Mouse (Mus musculus) ES-CJ7 (cell line): Measurements from ENCODE around the gene D6Ertd527e.

Experiments used
- DNase-seq: peaks from one replicate; pipeline ENCODE4 v3.0.0; 2011; ENCODE audit warnings: low read depth, low spot score

Gene D6Ertd527e

DNA sequence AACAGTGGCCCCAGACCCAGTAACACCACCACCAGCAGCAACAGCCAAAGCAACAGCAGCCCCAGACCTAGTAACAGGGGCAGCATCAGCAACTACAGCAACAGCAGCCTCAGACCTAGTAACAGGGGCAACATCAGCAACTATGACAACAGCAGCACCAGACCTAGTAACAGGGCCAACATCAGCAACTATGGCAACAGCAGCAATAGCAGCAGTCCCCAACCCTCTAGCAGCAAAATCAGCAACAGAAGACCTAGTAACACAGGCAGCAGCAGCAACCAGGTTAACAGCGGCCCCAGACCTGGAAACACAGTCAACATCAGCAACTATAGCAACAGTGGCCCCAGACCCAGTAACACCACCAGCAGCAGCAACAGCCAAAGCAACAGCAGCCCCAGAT, 6.9 kb downstream of the D6Ertd527e start:
- no peak for DNase-seq

DNA sequence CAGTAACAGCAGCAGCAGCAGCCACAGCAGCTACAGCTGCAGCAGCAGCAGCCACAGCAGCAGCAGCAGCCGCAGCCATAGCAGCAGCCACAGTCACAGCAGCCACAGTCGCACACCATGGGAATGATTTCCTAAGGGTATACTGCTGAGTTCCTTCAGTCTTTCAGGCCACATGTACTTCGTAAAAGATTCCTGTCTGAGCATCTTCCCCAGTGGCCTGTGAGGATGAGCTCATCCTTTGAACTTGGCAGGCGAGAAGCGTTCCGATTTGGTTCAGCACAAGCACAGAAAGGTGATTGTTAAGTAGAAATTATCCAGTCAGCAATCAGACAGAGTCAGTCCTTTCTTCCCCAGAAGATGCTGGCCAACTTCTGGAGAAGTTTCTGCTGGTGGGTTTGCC, 7.6 kb downstream of the D6Ertd527e start:
- no peak for DNase-seq

DNA sequence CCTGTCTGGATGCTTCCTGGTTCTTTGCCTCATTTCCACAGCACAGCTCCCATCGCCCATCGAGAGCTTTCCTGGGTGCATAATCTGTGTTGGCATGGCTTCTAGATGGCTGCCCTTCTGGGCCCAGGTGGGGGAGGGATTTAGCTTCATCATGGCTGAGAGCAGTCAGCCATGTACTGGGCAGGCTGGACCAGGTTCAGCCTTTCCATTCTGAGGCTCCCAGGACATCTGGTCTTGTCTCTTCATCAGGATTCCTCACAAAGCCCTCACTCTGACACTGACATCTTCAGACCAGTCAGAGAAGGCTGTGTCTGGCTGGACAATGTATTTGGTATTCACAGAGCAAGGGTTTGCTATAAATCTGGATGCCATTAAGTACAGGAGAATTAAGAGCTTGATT, 11.4 kb downstream of the D6Ertd527e start:
- DNase-seq = no peak

DNA sequence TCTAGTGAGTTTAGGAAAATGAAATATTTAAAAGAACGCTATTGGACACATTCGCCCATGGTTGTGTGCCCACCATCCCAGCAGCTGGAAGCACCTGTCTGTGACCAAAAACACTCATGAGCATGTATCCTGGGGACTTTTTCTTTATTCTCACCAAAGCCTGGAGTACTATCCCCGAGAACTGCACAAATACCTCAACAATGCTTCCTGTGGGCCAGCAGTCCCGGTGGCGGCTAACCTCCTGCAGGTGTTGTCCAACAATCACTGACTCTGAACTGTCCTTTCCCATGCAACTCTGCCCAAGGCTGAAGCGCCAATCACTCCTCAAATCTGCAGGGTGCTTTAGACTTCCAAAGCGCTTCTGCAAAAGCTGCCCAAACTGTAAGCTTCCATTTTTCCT, 12.1 kb downstream of the D6Ertd527e start:
- DNase-seq = no peak

DNA sequence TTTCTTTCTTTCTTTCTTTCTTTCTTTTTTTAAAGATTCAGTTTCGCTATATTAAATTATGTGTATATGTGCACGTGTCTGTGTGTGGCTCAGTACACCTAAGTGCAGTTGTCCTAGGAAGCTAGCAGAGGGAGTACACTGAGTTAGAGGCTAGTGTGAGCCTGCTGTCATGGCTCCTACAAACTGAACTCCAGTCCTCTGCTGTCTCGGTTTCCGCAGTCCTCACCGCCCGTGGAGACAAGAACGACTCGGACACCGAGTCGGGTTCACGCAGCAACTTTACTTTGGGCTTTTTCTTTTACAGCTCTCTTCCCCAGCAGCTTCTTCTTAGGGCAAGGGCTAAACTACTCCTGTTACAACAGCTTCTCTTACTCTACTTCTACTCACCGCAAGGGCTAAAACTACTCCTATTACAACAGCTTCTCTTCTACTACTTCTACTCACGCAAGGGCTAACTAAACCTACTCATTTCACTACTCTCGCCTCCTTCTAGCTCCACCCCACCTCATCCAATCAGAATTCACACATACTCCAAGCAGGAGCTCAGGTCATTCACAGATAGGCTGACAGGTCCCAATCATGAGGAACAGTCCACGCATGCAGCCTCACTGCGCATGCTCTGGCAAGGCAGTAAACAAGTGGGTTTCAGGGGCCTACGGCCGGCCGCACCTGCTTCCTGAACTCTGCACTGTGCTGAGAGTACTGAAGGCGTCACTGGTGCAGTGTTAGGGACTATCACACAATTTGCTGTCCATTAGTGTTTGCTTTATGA, 14.7 kb downstream of the D6Ertd527e start:
- DNase-seq = peak; percentile 56

DNA sequence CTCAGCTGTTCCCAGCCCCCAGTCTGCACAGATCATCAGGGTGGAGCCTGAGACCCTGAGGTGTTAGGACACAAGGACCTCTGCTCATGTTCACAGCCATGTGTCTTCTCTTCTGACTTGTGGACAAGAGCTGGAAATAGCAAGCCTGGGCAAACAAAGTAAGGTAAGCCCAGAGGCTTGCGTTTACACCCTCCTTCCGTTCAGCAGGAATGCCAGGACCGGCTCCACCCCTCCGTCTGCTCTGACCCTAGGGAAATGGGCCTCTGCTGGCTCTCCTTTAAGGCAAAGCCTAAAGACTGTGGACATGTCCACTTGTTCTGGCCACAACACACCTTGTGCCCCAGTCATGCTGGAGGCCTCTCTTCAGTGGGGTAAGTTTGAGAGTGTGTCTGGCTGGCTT, 15.4 kb downstream of the D6Ertd527e start:
- DNase-seq = no peak

DNA sequence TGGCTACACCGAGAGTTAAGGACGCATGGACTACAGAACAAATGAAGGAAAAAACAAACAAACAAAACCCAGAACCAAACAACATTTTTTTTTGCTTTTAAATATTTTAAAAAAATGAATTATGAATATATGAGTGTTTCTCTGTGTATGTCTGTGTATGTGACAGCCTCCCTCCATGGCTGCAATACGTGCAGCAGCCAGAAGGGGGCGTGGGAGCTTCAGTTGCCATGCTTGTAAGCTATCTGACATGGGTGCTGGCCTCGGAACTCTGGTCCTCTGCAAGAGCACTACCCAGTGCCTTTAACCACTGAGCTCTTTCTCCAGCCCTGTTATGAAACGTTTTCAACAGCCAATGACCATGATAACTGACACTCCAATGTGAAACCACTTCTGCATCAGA, 16.1 kb downstream of the D6Ertd527e start:
- DNase-seq = peak; percentile 44

DNA sequence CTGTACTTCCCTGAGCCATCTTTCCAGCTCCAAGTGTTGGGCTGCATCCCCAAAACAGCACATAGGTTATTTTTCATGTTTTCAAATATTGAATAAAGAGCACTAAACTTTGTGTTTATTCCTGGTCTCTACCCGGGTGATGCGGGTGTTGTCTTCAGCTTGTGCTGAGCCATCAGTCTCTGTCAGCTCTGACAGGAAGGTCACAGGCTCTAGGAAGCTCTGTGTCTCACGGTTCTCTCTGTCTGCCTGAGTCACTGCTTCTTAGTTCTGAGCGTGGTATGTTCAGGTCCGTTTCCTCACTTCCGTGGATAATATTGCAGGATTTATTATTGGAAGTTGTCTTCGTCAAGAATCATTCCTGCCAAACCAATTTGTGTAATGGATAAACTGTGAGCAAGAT, 17.4 kb downstream of the D6Ertd527e start:
- DNase-seq = no peak

DNA sequence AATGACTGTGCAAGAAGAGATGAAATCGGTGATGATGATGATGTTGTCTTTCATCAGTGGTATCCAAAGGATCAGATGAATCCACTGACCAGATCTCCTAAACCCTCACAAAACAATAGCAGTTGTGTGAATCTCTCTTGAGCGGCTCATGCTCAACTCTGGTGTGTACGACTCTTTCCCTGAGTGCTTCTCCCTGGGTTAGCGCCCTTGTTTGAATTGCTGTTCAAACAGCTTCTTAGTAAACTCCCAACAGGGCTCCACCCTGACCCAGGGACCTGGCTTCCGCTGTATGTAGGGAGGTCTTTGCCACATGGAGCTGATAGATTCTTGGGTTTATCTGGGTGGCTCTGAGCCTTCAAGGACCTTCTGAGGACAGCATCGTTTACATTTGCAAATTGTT, 18.9 kb downstream of the D6Ertd527e start:
- no peak for DNase-seq

DNA sequence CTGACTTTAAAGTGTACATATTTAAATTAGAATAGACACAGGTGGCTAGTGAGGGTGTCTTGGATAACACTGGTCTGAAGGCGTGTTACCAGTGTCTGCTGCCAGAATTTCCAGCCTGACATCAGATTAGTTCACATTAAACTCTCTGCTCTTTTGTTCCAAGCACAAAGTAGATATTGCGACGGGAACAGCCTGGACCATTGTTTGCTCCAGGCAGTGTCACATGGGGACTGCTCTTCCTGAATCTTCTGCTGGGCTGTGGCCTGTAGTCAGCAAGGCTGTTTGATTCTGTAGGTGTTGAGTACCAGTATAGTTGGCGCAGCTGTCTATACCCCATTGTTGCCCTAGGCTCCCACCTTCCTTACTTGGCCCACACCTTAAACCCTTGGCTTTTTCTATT, 19.4 kb downstream of the D6Ertd527e start:
- no peak for DNase-seq

DNA sequence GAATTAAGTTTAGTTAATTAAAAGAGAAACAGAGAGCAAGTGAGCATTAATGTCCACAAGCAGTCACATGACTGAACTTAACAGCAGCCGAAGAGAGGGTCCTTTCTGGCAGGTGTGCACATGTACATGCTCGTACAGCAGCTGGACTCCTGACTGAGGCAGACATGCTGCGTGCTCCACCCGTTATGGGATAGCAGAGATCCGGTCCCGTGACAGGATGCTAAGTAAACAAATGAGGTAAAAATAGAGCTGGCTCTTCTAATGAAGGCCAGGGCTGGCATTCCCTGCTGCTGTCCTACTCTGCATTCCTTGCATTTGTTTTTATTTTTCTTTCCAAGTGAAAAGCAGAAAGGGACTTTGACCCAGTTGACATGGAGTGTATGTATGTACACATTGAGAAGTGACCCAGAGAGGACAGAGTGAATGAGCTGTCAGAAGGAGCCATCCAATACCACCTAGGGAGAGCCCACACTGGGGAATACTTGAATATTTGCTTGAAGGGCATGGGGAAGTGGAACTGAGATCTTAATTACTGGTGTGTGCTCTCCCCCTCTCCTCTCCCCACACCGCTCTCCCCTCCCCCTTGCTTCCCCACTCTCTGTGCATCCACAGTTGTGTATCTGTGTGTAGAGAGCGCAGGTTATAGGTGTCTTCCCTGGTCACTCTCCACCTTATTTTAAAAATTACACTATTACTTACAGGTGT, 22.7 kb downstream of the D6Ertd527e start:
- DNase-seq = no peak

DNA sequence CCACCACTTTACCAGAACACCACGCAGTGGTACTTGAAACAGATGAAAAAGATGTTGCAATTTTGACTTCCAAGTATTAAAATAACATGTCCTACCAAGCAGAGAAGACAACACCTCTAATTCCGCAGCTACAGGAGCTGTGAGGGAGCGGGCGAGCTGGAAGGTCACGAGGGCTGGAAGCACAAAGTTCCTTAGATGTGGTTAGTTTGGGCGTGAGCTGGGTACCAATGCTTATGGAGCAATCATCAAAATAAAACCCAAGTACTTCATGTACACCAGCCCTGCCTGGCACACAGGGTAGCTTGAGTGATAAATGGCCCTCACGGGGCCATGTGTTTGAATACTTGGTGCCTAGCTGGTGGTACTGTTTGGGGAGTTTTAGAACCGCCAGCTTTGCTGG, 25.3 kb downstream of the D6Ertd527e start:
- no peak for DNase-seq

DNA sequence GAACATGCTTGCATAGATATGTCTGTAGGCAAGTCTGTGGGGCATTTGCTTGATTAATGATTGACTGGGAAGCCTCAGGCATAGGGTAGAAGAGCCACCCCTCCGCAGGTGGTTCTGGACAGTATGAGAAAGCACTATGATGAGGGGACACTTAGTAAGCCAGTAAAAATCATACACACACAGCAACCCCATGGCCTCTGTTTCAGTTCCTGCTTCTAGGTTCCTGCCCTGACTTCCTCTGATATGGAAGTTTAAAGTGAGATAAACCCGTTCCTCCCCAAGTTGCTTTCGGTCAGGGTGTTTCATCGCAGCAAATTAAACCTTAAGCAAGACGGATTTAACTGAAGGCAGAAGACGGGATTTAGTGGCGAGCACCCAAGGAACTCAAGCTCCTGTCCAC, 26.1 kb downstream of the D6Ertd527e start:
- no peak for DNase-seq

DNA sequence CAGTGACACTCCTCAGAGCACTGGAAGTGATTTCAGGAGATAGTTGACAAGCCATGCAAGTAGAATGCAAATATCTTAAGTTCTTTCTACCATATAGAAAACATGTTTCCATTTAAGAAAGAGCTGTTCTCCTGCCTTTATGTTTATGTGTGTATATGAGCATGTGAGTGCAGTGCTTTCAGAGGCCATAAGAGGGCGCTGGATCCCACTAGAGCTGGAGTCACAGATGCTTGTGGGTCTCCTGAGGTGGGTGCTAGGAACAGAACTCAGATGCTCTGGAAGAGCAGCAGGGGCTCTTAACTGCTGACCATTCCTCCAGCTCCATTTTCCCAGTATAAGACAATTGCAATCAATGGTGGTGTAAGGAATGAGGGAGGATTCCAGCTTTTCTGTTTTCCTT, 26.5 kb downstream of the D6Ertd527e start:
- DNase-seq = peak; percentile 17

DNA sequence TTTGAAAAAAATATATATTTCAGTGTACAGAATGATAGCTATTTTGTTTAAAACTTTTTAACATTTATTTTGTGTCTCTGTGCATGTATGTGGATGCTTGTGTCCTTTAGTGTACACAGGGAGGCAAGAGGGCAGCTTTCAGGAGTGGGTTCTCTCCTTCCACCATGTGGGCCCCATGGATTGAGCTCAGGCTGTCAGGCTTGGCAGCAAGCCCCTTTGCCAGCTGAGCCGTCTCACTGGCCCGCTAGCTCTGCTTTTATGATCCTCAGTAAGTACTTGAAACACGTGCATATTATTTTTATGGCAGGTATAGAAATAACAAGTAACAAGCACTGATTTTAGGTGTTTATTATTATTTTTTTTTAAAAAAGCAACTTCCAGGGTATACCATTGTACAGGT, 29.0 kb downstream of the D6Ertd527e start:
- no peak for DNase-seq

DNA sequence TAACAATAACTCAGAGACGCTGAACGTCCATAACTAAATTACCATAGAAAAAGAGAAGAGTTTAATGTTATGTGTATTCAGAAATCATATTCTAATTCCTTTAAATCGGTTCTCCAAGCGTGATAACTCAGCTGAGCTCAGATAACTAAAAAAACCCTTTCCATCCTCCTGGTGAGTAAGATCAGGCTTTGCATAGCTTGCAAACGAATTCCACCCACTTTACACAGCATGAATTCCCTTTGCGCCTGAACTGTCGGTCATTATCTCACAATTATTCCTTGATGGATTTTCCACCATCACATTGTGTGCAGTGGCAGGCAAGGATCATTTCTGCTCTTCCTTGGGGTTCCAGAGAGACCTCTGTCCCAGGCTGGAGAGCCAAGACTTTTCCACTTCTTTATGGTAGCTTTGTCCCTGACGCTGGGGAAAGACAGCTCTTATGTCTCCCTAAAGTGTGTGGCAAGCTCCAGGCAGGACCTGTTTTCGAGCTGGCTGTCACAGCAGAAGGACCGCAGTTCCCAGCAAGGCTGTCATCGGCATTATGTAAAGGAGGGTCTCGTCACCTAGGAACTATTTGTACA, 29.5 kb downstream of the D6Ertd527e start:
- DNase-seq = no peak

DNA sequence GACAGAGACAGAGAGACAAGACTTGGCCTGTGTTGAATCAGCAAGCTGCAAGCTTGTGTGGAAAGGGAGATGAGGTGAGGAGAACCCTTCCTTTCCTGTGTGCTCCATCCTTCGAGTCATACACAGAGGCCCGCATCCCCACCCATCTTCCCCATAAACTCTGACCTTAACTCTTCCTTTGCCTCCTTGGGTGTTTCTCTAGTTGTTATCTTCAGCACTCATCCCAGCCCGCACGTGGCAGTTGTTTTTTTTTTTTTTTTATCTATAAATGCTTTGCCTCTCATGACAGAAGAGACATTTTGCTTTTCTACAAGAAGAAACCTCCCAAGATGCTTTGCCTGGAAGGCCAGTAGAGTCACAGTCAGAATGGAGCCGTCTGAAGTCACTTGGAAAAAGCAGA, 33.9 kb downstream of the D6Ertd527e start:
- no peak for DNase-seq

DNA sequence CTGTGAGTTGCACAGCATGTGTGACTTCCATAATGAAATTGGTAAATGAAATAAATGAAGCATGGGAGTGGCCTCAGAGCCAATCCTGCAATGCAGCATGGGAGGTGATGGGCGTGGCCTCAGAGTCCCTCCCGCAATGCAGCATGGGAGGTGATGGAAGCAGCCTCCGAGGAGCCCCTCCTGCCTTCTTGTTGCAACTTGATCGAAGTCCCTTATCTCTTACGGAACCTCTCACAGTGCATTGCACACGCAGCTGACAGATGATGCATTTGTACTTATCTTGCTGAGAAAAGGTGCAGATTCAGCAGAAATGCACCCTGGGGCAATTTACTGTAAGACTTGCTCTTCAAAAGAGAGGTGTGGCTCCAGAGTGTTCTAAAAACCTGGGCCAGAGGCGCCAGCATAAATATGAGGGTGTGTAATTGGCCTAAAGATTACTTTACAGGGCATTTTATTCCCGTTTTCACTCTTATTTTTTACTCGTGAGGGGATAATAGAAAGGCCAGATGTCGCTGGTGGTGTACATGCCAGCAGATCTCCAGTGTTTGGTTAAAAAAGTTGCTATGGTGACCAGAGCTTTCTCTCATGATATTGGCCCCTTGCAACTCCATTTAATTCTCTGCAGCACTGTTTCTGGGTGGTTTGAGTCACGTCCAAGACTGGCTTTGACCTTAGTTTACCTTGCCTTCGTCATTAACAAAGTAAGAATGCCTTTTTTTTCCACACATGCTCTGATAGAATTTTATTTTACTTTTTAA, 35.4 kb downstream of the D6Ertd527e start:
- DNase-seq = no peak

DNA sequence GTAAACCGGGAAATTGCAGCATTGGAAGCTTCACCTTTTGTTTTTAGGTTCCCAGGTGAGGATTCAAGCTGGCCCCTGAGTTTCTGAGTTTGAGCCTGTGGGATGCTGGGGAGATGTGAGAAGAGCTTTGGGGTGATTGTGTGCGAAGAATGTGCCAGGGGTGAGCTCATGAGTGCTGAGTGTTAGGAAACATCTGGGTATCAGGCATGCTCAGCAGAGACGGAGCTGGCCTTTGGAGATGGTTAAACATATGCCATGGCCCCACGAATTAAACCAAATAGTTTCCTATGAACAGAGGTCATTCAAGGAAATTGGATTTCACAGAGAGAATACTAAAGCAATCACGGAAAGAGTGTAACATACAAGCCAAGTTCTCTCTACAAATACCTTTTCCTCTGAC, 37.7 kb downstream of the D6Ertd527e start:
- DNase-seq = no peak

DNA sequence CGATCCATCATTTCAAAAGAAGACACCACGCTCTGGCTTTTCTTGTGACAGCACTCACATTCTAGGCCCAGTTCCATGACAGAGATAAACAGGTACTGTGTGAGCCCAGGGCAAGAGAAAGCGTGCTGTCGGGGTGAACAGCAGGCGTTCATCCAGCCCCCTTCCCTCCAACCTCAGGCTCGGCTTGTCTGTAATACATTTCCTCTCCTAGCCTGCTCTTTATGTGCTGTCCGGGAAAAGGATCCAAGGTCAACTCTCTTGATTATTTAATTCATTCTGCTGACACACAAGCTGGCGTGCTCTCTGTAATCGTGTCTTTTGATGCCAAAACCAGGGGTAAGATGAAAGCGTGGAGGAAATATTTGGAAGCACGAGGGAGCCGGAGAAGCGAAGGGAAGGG, 39.0 kb downstream of the D6Ertd527e start:
- DNase-seq = no peak

DNA sequence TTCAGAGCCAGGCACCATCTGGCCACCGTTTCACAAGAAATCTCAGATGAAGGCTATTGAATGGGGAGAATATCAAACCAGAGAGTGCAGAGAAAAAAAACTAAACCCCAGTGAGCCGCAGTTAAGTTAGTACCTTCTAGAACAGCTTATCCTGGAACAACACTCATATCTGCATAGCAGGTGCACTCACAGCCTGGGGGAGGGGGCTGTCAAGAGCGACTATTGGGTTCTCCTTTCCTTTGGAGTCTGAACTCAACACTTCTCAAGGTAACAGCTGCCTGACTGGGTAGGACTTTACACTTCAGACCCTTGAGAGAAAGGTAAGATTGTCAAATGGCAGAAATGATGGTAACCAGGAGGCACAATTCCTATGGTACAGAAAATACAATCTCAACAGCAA, 43.4 kb downstream of the D6Ertd527e start:
- DNase-seq = no peak

DNA sequence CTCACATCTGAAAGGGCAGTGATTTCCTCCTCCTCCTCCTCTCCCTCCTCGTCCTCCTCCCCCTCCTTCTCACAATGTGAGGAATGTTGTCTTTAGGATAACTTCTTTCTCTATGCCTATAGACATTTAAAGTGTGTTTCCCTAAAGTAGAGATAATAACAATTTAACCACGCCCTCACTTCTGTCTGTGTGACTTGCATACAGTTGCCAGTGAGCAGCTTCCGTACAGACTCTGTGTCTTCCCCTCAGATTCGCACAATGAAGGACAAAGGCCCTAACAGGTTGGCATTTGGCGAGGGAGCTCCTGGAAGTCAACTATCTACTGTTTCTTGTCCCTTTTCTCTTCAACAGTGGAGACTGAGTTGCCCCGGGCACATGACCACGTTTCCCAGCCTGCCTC, 45.9 kb downstream of the D6Ertd527e start:
- peak; percentile 14 for DNase-seq
